Mouse (Mus musculus) left cerebral cortex, postnatal 25 days (tissue): ENCODE measurements around the gene Cacng4. TPM values are rescaled to one million over a fixed set of nuclear protein-coding genes. Genes with fewer than 3 reads are reported as not detected.

Source experiments
- DNase-seq, 2 experiments: peaks; one replicate each; pipeline ENCODE4 v3.0.0; 2022; ENCODE audit warnings: low spot score in 2 of 2, mixed read lengths in 1 of 2
- intact Hi-C: fragments of 180-260 bp; cut with DNase I; formaldehyde crosslinking; loops from one replicate; pipeline ENCODE4 v1.15.1; 2025
- total RNA-seq, 2 experiments: library from RNA; stranded (reverse); gene quantifications; 2 replicates each; pipeline ENCODE4 v1.2.3; 2021

Gene Cacng4
- total RNA-seq, 2 experiments from 2014 or later = 33.5 to 47.4 TPM

GRCm38 (mm10) chr11:107728073-107728863 is 66.1 kb downstream of the Cacng4 start:
- intact Hi-C loops = no loop called here
- DNase-seq = peak in 1 of 2 experiments; percentile 34

GRCm38 (mm10) chr11:107724603-107725002 is 69.8 kb downstream of the Cacng4 start:
- intact Hi-C loops = no loop called here
- no peak for DNase-seq

- intact Hi-C loops = no loop called here
- no peak for DNase-seq
These were observed 73.3 kb downstream of the Cacng4 start for GRCm38 (mm10) chr11:107721057-107721456.

GRCm38 (mm10) chr11:107720264-107721021 is 73.9 kb downstream of the Cacng4 start:
- DNase-seq = no peak
- intact Hi-C loops = no loop called here

- no peak for DNase-seq
- intact Hi-C loops = no loop called here
These were observed 77.9 kb downstream of the Cacng4 start, which contains the start of gene Cacng1 for GRCm38 (mm10) chr11:107716332-107716938. Cacng1 (minus strand) TSS chr11:107716522.

- no peak for DNase-seq
- intact Hi-C loops = no loop called here
These were observed 80.0 kb downstream of the Cacng4 start for GRCm38 (mm10) chr11:107714368-107714767.

- intact Hi-C loops = no loop called here
- DNase-seq = peak in 1 of 2 experiments; percentile 61
These were observed 84.0 kb downstream of the Cacng4 start for GRCm38 (mm10) chr11:107710379-107710778.

- intact Hi-C loops = no loop called here
- DNase-seq = no peak
These were observed 86.3 kb downstream of the Cacng4 start for GRCm38 (mm10) chr11:107707897-107708610.

GRCm38 (mm10) chr11:107705476-107706074 is 88.8 kb downstream of the Cacng4 start:
- DNase-seq = no peak
- intact Hi-C loops = no loop called here

- DNase-seq = no peak
- intact Hi-C loops = no loop called here
These were observed 89.3 kb downstream of the Cacng4 start for GRCm38 (mm10) chr11:107705060-107705459.

- DNase-seq = peak in 1 of 2 experiments; percentile 18
- intact Hi-C loops = no loop called here
These were observed 90.9 kb downstream of the Cacng4 start for GRCm38 (mm10) chr11:107703272-107704134.

GRCm38 (mm10) chr11:107699967-107700366 is 94.4 kb downstream of the Cacng4 start:
- no peak for DNase-seq
- intact Hi-C loops = no loop called here

- intact Hi-C loops = no loop called here
These were observed 101.0 kb downstream of the Cacng4 start for GRCm38 (mm10) chr11:107693338-107693737.

GRCm38 (mm10) chr11:107691569-107691968 is 102.8 kb downstream of the Cacng4 start:
- intact Hi-C loops = no loop called here
- DNase-seq = no peak

More at GRCm38 (mm10) chr11:107693338-107693737, 101.0 kb downstream of the Cacng4 start:
- no peak for DNase-seq

GRCm38 (mm10) chr11:107688480-107688879 is 105.9 kb downstream of the Cacng4 start:
- intact Hi-C loops = no loop called here
- no peak for DNase-seq

- intact Hi-C loops = no loop called here
- no peak for DNase-seq
These were observed 108.1 kb downstream of the Cacng4 start for GRCm38 (mm10) chr11:107686290-107686689.

GRCm38 (mm10) chr11:107683544-107684465 is 110.6 kb downstream of the Cacng4 start:
- no peak for DNase-seq
- intact Hi-C loops = no loop called here
